Mouse (Mus musculus) Muller cell, postnatal 12 days (primary cell): ENCODE results near the gene Nrxn3.

Experiments
- DNase-seq: peaks from one replicate; pipeline ENCODE4 v3.0.0-alpha.2; 2015; ENCODE audit errors: inconsistent ontology term

The Nrxn3 gene

DNA sequence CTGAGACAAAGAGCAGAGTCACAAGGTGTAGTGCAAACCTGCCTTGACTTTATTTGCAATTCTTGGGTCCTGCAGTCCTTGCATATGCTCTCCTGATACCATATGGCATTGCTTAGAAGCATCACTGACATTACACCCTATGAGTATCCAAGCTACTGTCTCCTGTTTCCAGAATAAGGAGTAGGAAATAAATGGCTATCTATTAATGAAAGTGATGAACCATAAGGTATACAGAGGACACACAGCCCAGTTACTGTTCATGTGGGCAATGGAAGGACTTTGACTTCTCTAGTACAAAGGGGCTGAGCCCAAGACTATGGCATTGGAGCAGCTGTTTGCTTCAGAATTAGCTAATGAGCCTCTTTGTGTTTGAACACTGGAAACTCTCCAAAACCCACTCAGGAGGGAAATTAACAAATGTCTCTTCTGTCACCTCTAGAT lies 1390.7 kb downstream of the Nrxn3 start:
- DNase-seq, result peak; percentile 72

DNA sequence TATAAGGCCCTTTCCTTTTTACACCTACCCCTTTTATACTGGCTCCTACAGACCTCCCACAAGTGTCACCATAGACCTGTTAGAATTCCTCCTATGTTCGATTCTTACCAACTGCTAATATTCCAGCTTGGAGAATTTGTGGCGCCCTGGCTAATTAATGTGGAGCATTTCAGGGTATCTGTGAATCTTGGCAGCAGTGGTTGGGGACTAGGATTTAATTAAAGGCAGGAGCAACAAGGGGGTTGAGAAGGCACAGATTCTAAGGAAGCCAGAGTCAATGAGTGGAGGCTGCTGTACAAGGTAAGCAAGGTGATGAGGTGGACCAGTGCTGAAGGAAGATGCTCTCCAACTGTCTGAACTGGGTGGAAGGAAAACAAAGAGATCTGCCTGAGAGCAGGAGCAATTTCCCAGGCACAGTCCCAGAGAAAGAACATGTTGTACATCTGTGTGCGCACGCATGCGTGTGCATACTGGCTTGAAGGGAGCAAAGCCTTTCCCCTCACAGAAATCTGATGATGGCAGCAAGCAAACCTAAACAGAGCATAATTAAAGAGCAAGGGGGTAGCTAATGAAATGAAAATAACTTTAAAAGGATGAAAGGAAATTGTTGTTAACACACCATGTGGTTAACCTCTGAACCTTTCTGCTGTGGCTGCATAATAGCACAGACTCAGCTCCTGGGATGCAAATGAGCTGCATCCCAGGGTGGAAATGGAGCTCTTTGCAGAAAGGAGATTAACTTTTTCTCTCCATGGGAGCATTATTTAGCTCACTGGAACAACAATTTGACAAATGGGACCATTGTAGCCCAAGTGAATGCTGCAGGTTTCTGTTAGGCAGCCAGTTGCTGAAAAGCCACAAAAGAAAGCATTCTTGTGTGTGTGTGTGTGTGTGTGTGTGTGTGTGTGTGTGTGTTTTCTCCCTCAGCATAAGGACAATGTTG lies 1409.5 kb downstream of the Nrxn3 start:
- peak; percentile 84 for DNase-seq

DNA sequence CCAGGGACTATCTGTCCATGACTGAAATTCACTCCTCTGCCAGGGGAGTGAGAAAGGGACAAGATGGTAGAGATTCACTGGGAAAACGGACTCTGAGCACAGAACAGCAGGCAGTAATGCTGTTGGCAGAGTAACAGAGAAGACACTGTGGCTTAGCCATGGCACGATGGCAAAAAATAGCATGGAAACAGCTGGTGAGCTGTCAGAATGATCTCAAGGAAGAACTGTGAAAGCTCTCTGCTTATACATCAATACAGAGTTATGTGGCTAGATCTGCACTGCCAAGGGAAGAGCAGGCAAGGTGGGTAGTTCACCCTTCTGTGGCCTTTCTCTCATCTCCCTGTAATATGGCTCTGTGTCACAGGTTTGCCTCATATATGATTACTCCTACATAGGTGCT lies 1419.3 kb downstream of the Nrxn3 start:
- no peak for DNase-seq

- DNase-seq, result no peak
Observed at GRCm38 (mm10) chr12:90144247-90144646, 1421.6 kb downstream of the Nrxn3 start.

DNA sequence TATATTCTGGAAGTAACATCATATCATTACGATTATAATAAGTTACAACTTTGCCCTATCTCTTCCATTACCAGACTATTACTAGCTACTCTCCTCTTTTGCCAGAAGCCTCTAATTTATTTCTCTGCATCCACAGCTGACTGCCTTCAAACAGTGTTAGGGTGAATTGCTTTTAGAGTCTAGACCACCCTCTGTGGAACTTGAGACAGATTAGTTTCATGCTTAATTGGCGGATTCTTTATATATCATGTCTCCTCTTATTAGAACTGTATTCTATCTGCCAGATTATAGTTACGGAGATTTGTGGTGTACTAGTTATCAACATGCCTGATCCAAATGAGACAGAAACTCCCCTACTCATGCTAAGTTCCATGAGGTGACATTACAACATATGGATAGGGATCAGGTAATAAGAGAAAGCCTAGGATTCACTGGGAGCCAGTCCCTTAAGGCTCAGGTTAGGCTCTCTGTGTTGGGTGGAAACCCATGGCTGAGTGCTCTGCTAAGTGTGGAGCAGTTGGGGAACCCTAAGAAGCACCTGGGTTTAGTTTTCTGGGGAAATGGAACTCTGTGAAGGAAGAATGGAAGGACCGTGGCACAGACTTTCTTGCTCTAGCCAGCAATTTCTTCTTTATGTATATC lies 1435.6 kb downstream of the Nrxn3 start:
- DNase-seq, result no peak

GRCm38 (mm10) chr12:90159911-90160310 lies 1437.2 kb downstream of the Nrxn3 start:
- DNase-seq, result no peak

GRCm38 (mm10) chr12:90166118-90166517 lies 1443.4 kb downstream of the Nrxn3 start:
- DNase-seq, result peak; percentile 52

DNA sequence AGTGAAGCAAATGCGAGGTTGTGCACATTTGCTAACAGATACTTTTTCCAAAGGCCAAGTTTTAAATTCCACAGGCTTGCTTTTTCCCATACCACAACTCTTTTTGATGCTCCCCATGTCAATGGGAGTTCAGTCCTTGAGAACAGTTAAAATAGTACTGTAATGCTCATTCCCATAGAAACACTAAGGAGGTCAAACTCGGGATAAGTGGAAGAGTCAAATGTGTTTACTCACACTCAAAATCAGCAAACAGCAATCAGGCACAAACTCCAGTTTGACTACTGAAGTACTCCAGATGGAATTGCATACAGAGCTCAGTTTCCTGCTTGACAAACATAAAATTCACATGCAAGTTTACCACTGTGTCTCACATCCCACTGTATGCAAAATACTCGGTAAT lies 1458.9 kb downstream of the Nrxn3 start:
- DNase-seq, result no peak

- DNase-seq, result no peak
Observed at GRCm38 (mm10) chr12:90183021-90183420, 1460.3 kb downstream of the Nrxn3 start.

DNA sequence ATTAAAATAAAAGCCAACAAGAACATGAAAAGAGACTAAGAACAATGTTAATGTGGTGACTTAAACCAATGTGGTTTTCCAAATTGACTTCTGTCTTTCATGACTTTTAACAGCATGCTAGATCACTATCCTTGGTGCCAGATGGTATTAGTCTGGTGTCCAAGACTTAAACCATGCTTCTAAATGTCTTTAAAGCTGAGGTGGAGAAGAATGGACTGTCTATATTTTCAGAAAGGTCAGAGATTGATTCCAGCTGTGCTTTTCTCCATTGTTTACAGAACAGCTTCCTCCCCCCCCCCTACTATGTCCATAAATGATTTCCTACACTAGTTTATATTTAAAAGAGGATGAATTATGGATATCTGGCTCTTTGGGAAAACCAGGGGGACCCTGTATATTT lies 1473.5 kb downstream of the Nrxn3 start:
- DNase-seq, result no peak

DNA sequence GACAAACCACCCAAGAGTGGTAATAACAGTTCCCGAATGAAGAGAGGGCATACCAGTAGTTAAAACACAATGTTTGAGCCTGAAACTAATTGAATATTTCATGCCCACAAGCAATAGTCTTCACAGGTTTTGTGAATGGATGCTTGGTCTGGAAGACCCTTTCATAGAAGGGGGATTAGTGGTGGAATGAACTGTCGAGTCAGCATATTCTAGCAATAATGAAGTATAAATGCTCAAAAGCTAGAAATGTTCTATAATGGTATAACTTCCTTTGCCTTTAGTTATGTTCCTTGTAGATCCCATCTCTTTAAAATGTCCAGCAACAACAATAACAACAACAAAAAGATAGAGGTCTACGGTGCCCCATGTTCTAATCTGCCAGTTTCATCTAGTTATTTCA lies 1475.3 kb downstream of the Nrxn3 start:
- no peak for DNase-seq

- DNase-seq, result no peak
Observed at GRCm38 (mm10) chr12:90202501-90202900, 1479.8 kb downstream of the Nrxn3 start.

DNA sequence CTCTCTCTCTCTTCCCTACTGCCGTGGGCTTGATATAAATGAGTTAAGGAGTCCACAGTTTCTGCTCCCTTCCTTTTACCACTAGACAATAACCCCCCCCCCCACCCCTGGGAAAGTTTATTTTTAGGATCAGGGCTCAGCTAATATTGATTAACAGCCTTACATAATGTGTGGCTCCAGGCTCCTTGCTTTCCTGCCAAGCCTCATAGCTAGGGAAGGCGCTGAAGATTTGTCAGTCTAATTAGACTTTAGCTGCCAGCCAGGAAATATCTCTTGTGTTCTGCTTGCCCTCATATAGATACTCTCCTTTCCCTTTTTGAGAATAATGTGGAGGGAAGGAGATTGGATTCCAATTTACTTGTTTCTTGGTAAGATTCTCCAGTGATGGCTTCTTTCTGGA lies 1488.7 kb downstream of the Nrxn3 start:
- DNase-seq, result peak; percentile 69

DNA sequence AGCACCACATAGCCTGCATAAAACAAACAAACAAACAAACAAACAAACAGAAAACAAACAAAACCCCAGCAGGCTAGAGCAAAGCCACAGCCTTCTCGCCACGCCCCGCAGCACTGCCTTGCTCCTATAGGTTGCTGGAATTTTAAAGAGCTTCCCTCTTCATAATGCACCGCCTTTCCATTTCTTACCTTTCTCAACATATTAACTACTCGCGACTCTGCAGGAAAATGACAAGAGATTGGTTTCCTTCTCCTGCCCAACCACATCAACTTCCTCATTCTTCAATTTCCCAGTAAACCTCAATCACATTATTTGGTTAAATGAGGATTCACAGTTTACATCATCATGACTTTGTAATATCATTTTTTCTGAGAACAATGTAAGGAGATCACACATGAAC lies 1494.4 kb downstream of the Nrxn3 start:
- peak; percentile 60 for DNase-seq

GRCm38 (mm10) chr12:90229062-90229461 lies 1506.4 kb downstream of the Nrxn3 start:
- no peak for DNase-seq

- DNase-seq, result no peak
Observed at GRCm38 (mm10) chr12:90236093-90236492, 1513.4 kb downstream of the Nrxn3 start.

GRCm38 (mm10) chr12:90260301-90260700 lies 1537.6 kb downstream of the Nrxn3 start:
- DNase-seq, result no peak

DNA sequence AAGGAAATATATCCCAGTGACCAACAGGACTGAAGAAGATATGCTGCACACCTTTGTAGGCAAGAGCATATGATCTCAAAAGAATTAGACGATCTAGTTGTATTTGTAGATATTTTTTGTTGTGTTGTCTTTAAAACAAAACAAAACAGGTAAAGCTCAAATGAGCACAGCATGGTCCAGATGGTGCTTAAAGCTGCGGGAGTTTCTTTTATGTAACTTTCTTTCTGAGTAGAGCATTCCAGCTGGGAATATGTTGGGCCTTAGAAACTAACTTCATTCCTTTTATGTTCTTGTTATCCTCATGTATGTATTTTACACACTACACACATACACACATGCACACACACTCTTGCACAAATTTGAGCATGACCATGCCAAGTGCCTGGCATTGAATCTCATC lies 1545.4 kb downstream of the Nrxn3 start:
- no peak for DNase-seq

GRCm38 (mm10) chr12:90270763-90271379 lies 1548.2 kb downstream of the Nrxn3 start:
- no peak for DNase-seq

DNA sequence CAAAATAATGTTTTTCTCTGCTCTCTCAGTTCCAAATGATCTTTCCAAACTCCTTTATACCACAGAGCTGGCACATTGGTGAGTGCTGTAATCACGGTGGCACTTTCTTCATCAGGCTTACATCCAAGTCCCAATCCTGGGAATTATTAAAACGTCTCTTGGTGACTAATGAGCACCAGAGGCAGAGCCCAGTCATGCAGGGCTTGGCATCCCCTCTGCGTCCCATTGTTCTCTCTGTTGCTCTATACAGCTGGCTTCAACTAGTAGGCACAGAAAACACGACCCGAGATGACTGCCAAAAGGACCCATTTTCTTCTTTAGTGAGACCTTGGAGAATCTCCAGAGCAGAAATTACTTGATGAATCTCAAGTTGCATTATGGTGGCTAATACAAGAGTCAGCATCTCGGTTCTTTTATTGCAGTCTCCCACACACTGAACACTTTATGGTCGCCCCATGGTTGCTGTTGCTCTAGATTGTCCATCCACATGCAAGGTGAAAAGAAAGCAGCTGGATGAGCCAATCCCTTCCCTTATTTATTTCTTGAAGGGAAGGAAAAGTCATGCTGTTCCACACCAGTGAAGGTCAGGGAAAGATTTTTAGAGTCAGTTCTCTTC lies 1552.1 kb downstream of the Nrxn3 start:
- peak; percentile 92 for DNase-seq

GRCm38 (mm10) chr12:90281236-90281635 lies 1558.6 kb downstream of the Nrxn3 start:
- DNase-seq, result no peak

GRCm38 (mm10) chr12:90283022-90283421 lies 1560.3 kb downstream of the Nrxn3 start:
- DNase-seq, result no peak
